ENCODE assay signal across 12 mouse cellular contexts in genomic region chr8:10198164-10198563, GRCm38 (mm10). TPM values are rescaled to one million over a fixed set of nuclear protein-coding genes. Genes with fewer than 3 reads are reported as not detected.
DNase-seq lines count a peak whose midpoint lies in the region; ATAC-seq and TF ChIP-seq lines count a peak whose summit lies in the region.
"Had no signal": no experiment of that assay in that cellular context is flagged by ENCODE, and none has a peak within 500 bp of the region (broad histone marks: within the 10 kb centered on the region; RNA-seq: fewer than 3 reads in every experiment).

No protein-coding gene starts in this region.

- no peak for TF ChIP-seq CTCF in stomach, postnatal 0 days (IDR thresholded peaks at IDR 0.05; ENCODE audit: low read depth)
- no peak for TF ChIP-seq CTCF in heart, adult 2 months (IDR thresholded peaks at IDR 0.05)

- H3K4me2 ChIP-seq in hindbrain, embryonic 16.5 days (ENCODE audit: low read length), result peak overlapping the region; percentile 24; the same call in 1 of the 2 replicates
- H3K4me2 ChIP-seq in midbrain, embryonic 15.5 days, result peak overlapping the region; percentile 30
- H3K4me2 ChIP-seq in stomach, postnatal 0 days (replicated peaks; ENCODE audit: low read depth), result no peak overlapping the region
- H3K4me2 ChIP-seq: lung, embryonic 15.5 days had no signal

- intact Hi-C loops in heart, adult 2 months (cut with DNase I), result no loop called here

- no peaks in the 10 kb centered on the region for H3K9me3 ChIP-seq in hindbrain, embryonic 16.5 days (ENCODE audit: control insufficient read depth, low read length)
- H3K9me3 ChIP-seq in midbrain, embryonic 15.5 days, result no peaks in the 10 kb centered on the region
- no peaks in the 10 kb centered on the region for H3K9me3 ChIP-seq in stomach, postnatal 0 days (ENCODE audit: control insufficient read depth, low read length)
- H3K9me3 ChIP-seq: lung, embryonic 15.5 days had no signal

- peak; percentile 63 for DNase-seq in brain, adult 2 months (ENCODE audit: low read depth, low spot score)
- peak; percentile 63 for DNase-seq in embryo, embryonic 11 days
- no peak for DNase-seq in spleen, adult 12 weeks (ENCODE audit: low spot score)
- DNase-seq in stomach, postnatal 0 days (ENCODE audit: low spot score), result no peak
- no peak for DNase-seq in heart, adult 2 months
- DNase-seq: adrenal gland, postnatal 25 days; cerebellum, postnatal 36 days; thymus, postnatal 36 days had no signal

- no peak overlapping the region for H3K4me3 ChIP-seq in hindbrain, embryonic 16.5 days (ENCODE audit: low read length)
- peak overlapping the region; percentile 6; the same call in 1 of the 2 replicates for H3K4me3 ChIP-seq in midbrain, embryonic 15.5 days
- no peak overlapping the region for H3K4me3 ChIP-seq in stomach, postnatal 0 days (ENCODE audit: low read depth, low read length)
- H3K4me3 ChIP-seq in heart, adult 2 months, result no peak overlapping the region
- H3K4me3 ChIP-seq: lung, embryonic 15.5 days had no signal

- WGBS in hindbrain, embryonic 16.5 days, result 21% methylated on average over 7 of the region's 7 CpGs
- 22% methylated on average over 7 of the region's 7 CpGs for WGBS in midbrain, embryonic 15.5 days
- WGBS in stomach, postnatal 0 days, result 64% methylated on average over 7 of the region's 7 CpGs
- WGBS in heart, adult 2 months, result 77% methylated on average over 7 of the region's 7 CpGs

- peaks cover 14% of the 10 kb centered on the region for H3K4me1 ChIP-seq in hindbrain, embryonic 16.5 days (ENCODE audit: control insufficient read depth, insufficient read depth, low read depth, low read length)
- H3K4me1 ChIP-seq in midbrain, embryonic 15.5 days, result peaks cover 20% of the 10 kb centered on the region
- no peaks in the 10 kb centered on the region for H3K4me1 ChIP-seq in stomach, postnatal 0 days (replicated peaks; ENCODE audit: control insufficient read depth, insufficient read depth)
- H3K4me1 ChIP-seq in heart, adult 2 months (ENCODE audit: control insufficient read depth, insufficient read depth, low read length), result no peaks in the 10 kb centered on the region
- H3K4me1 ChIP-seq: lung, embryonic 15.5 days had no signal

- H3K27me3 ChIP-seq in hindbrain, embryonic 16.5 days (replicated peaks; ENCODE audit: control insufficient read depth, insufficient read depth, low read length), result no peaks in the 10 kb centered on the region
- H3K27me3 ChIP-seq in midbrain, embryonic 15.5 days (replicated peaks), result no peaks in the 10 kb centered on the region
- no peaks in the 10 kb centered on the region for H3K27me3 ChIP-seq in stomach, postnatal 0 days (ENCODE audit: control insufficient read depth, insufficient read depth, low read length)
- H3K27me3 ChIP-seq in heart, adult 2 months (ENCODE audit: control insufficient read depth, insufficient read depth, low read length), result no peaks in the 10 kb centered on the region
- H3K27me3 ChIP-seq: lung, embryonic 15.5 days had no signal

- TF ChIP-seq EP300 in stomach, postnatal 0 days (optimal IDR thresholded peaks at IDR 0.05), result no peak
- no peak for TF ChIP-seq EP300 in heart, adult 2 months (IDR thresholded peaks at IDR 0.05; ENCODE audit: insufficient read depth, low read depth, low read length)

- H3K79me2 ChIP-seq in heart, adult 2 months (replicated peaks; ENCODE audit: control insufficient read depth, insufficient read depth, low read length), result no peaks in the 10 kb centered on the region

- H3K36me3 ChIP-seq in hindbrain, embryonic 16.5 days (ENCODE audit: control insufficient read depth, insufficient read depth, low read length), result no peaks in the 10 kb centered on the region
- no peaks in the 10 kb centered on the region for H3K36me3 ChIP-seq in midbrain, embryonic 15.5 days (replicated peaks)
- no peaks in the 10 kb centered on the region for H3K36me3 ChIP-seq in stomach, postnatal 0 days (ENCODE audit: control insufficient read depth, insufficient read depth, low read length)
- H3K36me3 ChIP-seq in heart, adult 2 months (ENCODE audit: control insufficient read depth, insufficient read depth, low read length), result no peaks in the 10 kb centered on the region
- H3K36me3 ChIP-seq: lung, embryonic 15.5 days had no signal

- ATAC-seq in hindbrain, embryonic 16.5 days, result peak; percentile 88
- ATAC-seq in midbrain, embryonic 15.5 days (replicated peaks), result peak; percentile 96
- ATAC-seq in stomach, postnatal 0 days (ENCODE audit: low FRiP score, low TSS enrichment), result no peak

- no peak for TF ChIP-seq POLR2A in heart, adult 2 months (IDR thresholded peaks at IDR 0.05; ENCODE audit: insufficient read depth, low read depth, low read length)

- no peak overlapping the region for H3K27ac ChIP-seq in hindbrain, embryonic 16.5 days (ENCODE audit: low read depth, low read length)
- peak overlapping the region; percentile 36; the same call in 1 of the 2 replicates for H3K27ac ChIP-seq in midbrain, embryonic 15.5 days
- no peak overlapping the region for H3K27ac ChIP-seq in stomach, postnatal 0 days (replicated peaks)
- no peak overlapping the region for H3K27ac ChIP-seq in heart, adult 2 months
- H3K27ac ChIP-seq: lung, embryonic 15.5 days had no signal

- H3K9ac ChIP-seq in hindbrain, embryonic 16.5 days (ENCODE audit: low read depth, low read length), result no peak overlapping the region
- H3K9ac ChIP-seq in midbrain, embryonic 15.5 days, result no peak overlapping the region
- no peak overlapping the region for H3K9ac ChIP-seq in stomach, postnatal 0 days (ENCODE audit: low read length)
- no peak overlapping the region for H3K9ac ChIP-seq in heart, adult 2 months (ENCODE audit: low read depth, low read length)
- H3K9ac ChIP-seq: lung, embryonic 15.5 days had no signal

RNA-seq across cellular contexts. Expression of gene Myo16, which starts 44.5 kb away (rescaled TPM):
- 4.6 and 6.1 TPM in 2 replicates for polyA plus RNA-seq in hindbrain, embryonic 16.5 days (2015; fragmentation: Nextera tagmentation; extraction: Ambion mirVana)
- 6.2 and 7.7 TPM in 2 replicates for polyA plus RNA-seq in midbrain, embryonic 15.5 days (2015; fragmentation: Nextera tagmentation; extraction: Ambion mirVana)
- 1.5 and 1.7 TPM in 2 replicates for polyA plus RNA-seq in stomach, postnatal 0 days (2015; fragmentation: Nextera tagmentation; extraction: Ambion mirVana)
- total RNA-seq in heart, adult 2 months (2021), result 1 to 10 TPM; 1.4 to 3.8 TPM
- polyA plus RNA-seq in heart, adult 2 months (2012; rRNA removed), result not detected in 2 replicates
- total RNA-seq: adrenal gland, postnatal 25 days; hematopoietic stem cell, adult 5-6 weeks had no signal

Comparison
In these comparisons a context has a peak if more than half of its experiments do, and no peak if none do; other contexts are left out.
1. DNase-seq: peak in brain, adult 2 months (single experiment) and embryo, embryonic 11 days (single experiment); none in spleen, adult 12 weeks (single experiment), stomach, postnatal 0 days (single experiment) and heart, adult 2 months (0 of 2).